Mouse (Mus musculus) lung, postnatal 0 days (tissue): ENCODE measurements around the gene Smim26.

Experiments used
- CTCF ChIP-seq: IDR thresholded peaks from 2 replicates; pipeline ENCODE4 v1.5.1; 2016; ENCODE audit warnings: antibody characterized with exemption, mild to moderate bottlenecking
- EP300 ChIP-seq: IDR thresholded peaks from 2 replicates; pipeline ENCODE4 v1.6.1; 2016; ENCODE audit warnings: antibody characterized with exemption, mild to moderate bottlenecking, control low read depth

DNA sequence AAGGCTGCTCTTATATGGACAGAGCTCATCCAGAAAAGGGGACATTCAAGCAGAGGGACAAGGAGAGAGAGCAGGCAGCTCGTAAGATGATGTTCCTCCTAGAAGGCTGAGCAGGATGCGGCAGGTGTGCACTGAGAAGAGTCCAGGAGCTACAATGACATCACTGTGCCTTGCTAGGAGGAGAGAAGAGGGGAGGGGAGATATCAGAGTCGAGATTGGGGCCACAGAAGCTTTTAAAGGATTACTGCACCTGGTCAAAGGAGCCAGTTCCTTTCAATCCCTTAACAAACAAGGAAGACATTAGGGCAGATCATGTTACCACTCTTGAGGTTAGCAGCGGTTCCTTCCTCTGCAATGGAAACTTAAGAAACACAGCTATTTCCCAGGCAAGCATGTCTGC is 46.3 kb upstream of the Smim26 start:
- TF ChIP-seq EP300 (no peak), CTCF (no peak)
